Mouse (Mus musculus): ENCODE results near the gene BC061212. TPM values are rescaled to one million over a fixed set of nuclear protein-coding genes. Genes with fewer than 3 reads are reported as not detected.
"Not testable (repeated sequence)": the region's sequence is repeated elsewhere in the genome, so short reads cannot be mapped to it uniquely, and the experiment has no call there.

The BC061212 gene
- not detected in 2 replicates for polyA plus RNA-seq (2012; rRNA removed)
- polyA plus RNA-seq (2014; fragmentation: Nextera tagmentation; extraction: Ambion mirVana) = not detected in 2 replicates

DNA sequence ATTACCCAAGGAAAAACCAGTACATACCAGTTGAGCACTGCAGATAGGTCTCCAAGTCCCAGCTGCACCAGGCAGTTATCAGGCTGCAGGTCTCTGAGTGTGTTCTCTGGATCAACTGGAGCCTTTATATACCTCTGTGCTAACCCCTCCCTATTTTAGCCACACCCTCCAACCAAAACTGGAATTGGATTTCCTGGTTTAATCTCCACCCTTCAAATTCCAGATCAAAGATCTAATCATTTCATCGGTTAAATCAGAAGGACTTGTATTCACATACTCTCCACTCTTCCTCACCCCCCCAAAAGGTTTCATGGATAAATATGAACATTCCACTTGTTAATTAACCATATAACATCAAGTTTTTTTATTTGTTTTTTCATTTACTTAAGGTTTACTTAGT is at the start of gene BC061212:
TSS of gene BC061212 (minus strand) at position 101 of the 400 bp plus-strand sequence.
- not testable (repeated sequence) for H3K9ac ChIP-seq (ENCODE audit: low read depth, low read length, severe bottlenecking); H3K9me3 ChIP-seq (ENCODE audit: control insufficient read depth, low read length); ATAC-seq (ENCODE audit: low FRiP score, low read depth); DNase-seq (ENCODE audit: low spot score); H3K4me3 ChIP-seq (replicated peaks; ENCODE audit: low read length); H3K4me2 ChIP-seq (replicated peaks; ENCODE audit: low read depth, low read length, severe bottlenecking); H3K36me3 ChIP-seq (ENCODE audit: control insufficient read depth, insufficient read depth, low read length); H3K4me1 ChIP-seq (ENCODE audit: control insufficient read depth, insufficient read depth, low read length); H3K27me3 ChIP-seq (ENCODE audit: control insufficient read depth, insufficient read depth, low read length); H3K27ac ChIP-seq (replicated peaks; ENCODE audit: low read depth, low read length)
- no CpG with 5 or more reads among the region's 1 CpGs for WGBS

DNA sequence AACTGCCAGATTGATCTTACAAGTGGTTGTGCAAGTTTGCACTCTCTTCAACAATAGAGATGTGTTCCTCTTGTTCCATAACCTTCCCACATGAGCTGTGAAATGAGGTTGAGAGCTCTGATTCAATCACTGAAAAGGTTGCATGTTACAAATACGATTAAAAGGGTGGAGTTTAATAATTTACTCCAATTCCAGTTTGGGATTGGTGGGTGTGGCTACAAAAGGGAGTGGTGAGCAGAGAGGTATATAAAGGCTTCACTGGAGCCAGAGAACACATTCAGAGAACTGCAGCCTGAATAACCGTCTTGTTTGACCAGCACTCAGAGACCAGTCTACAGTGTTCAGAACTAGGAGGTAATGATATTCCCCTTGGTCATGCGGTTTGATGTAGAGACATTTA is 5.7 kb upstream of the BC061212 start, which contains the start of gene Gm6351:
TSS of gene Gm6351 (plus strand) at position 301 of the 400 bp plus-strand sequence.
- not testable (repeated sequence) for H3K4me1 ChIP-seq (ENCODE audit: control insufficient read depth, insufficient read depth, low read length); ATAC-seq (ENCODE audit: low FRiP score, low read depth); H3K27ac ChIP-seq (replicated peaks; ENCODE audit: low read depth, low read length); H3K27me3 ChIP-seq (ENCODE audit: control insufficient read depth, insufficient read depth, low read length); H3K9me3 ChIP-seq (ENCODE audit: control insufficient read depth, low read length); H3K4me3 ChIP-seq (replicated peaks; ENCODE audit: low read length); H3K4me2 ChIP-seq (replicated peaks; ENCODE audit: low read depth, low read length, severe bottlenecking); H3K9ac ChIP-seq (ENCODE audit: low read depth, low read length, severe bottlenecking); DNase-seq (ENCODE audit: low spot score); H3K36me3 ChIP-seq (ENCODE audit: control insufficient read depth, insufficient read depth, low read length)
- WGBS = no CpG with 5 or more reads among the region's 3 CpGs

Other genes starting within 250 kb of the BC061212 start
- not detected in 2 replicates for gene Gm7792, start 226.8 kb downstream of the BC061212 start, polyA plus RNA-seq (2012; rRNA removed)
- gene Gm7792, start 226.8 kb downstream of the BC061212 start, polyA plus RNA-seq (2014; fragmentation: Nextera tagmentation; extraction: Ambion mirVana) = not detected in 2 replicates
- gene Gm16429, start 141.5 kb downstream of the BC061212 start, polyA plus RNA-seq (2012; rRNA removed) = not detected in 2 replicates
- not detected in 2 replicates for gene Gm16429, start 141.5 kb downstream of the BC061212 start, polyA plus RNA-seq (2014; fragmentation: Nextera tagmentation; extraction: Ambion mirVana)
- gene Gm6351, start 5.8 kb upstream of the BC061212 start, polyA plus RNA-seq (2012; rRNA removed) = not detected in 2 replicates
- gene Gm6351, start 5.8 kb upstream of the BC061212 start, polyA plus RNA-seq (2014; fragmentation: Nextera tagmentation; extraction: Ambion mirVana) = not detected in 2 replicates
- not detected in 2 replicates for gene Gm3106, start 147.5 kb upstream of the BC061212 start, polyA plus RNA-seq (2012; rRNA removed)
- not detected in 2 replicates for gene Gm3106, start 147.5 kb upstream of the BC061212 start, polyA plus RNA-seq (2014; fragmentation: Nextera tagmentation; extraction: Ambion mirVana)
- not detected in 2 replicates for gene A430089I19Rik, start 236.3 kb upstream of the BC061212 start, polyA plus RNA-seq (2012; rRNA removed)
- gene A430089I19Rik, start 236.3 kb upstream of the BC061212 start, polyA plus RNA-seq (2014; fragmentation: Nextera tagmentation; extraction: Ambion mirVana) = not detected in 2 replicates
- not detected in 2 replicates for gene Gm6502, start 243.9 kb upstream of the BC061212 start, polyA plus RNA-seq (2012; rRNA removed)
- not detected in 2 replicates for gene Gm6502, start 243.9 kb upstream of the BC061212 start, polyA plus RNA-seq (2014; fragmentation: Nextera tagmentation; extraction: Ambion mirVana)

Data from limb, embryonic 14.5 days (tissue).